Mouse (Mus musculus): ENCODE measurements at regions not wholly inside any gene's neighbourhood (a gene's known extent, or its start where the extent isn't known, plus 50 kb on each side); places are given as distances from the start of the nearest gene placed in this dataset.

- Histone ChIP-seq H3K9ac (replicated peaks; ENCODE audit: low read length, poor library complexity, severe bottlenecking) (no peak overlapping the region), H3K4me2 (ENCODE audit: low read depth, low read length, poor library complexity, severe bottlenecking) (no peak overlapping the region), H3K9me3 (ENCODE audit: low read length) (no peaks in the 10 kb centered on the region), H3K27me3 (ENCODE audit: insufficient read depth, low read length) (no peaks in the 10 kb centered on the region), H3K4me3 (ENCODE audit: low read depth, low read length) (no peak overlapping the region), H3K27ac (ENCODE audit: low read depth, low read length) (no peak overlapping the region), H3K4me1 (ENCODE audit: insufficient read depth, low read length) (no peaks in the 10 kb centered on the region), H3K36me3 (ENCODE audit: insufficient read depth, low read length) (no peaks in the 10 kb centered on the region)
- WGBS, result 35% methylated on average over 4 of the region's 4 CpGs
- no peak for ATAC-seq (ENCODE audit: low FRiP score)
- TF ChIP-seq CTCF (IDR thresholded peaks at IDR 0.05), result peak; percentile 71
- DNase-seq (ENCODE audit: low spot score), result peak; percentile 78
These were observed 656.0 kb downstream of the Rab28 start for GRCm38 (mm10) chr5:41051948-41052347.

DNA sequence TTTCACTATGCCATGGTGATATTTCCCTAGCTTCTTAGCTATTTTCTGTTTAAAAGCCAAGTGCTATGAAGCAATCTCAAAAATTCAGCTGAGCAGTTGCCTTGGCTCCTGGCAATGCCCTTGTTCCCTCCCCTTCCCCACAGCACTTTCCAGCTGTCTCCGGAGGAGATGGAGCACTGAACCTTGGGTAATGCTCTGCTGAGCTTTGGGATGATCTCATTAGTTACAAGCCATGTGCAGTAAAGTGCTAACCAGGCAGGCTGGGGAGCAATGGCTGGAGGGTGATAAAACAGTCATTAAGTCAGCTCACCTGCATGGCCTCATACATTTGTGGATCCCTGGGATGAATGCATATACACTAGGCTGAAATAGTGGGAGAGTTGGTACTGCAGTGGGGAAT lies 659.4 kb downstream of the Rab28 start:
- no peaks in the 10 kb centered on the region for H3K4me1 ChIP-seq (ENCODE audit: insufficient read depth, low read length)
- peak; percentile 66; the same call in 1 of the 2 replicates for ATAC-seq (ENCODE audit: low FRiP score)
- H3K4me2 ChIP-seq (ENCODE audit: low read depth, low read length, poor library complexity, severe bottlenecking), result no peak overlapping the region
- no peak for TF ChIP-seq CTCF (IDR thresholded peaks at IDR 0.05)
- H3K9me3 ChIP-seq (ENCODE audit: low read length), result no peaks in the 10 kb centered on the region
- no peaks in the 10 kb centered on the region for H3K27me3 ChIP-seq (ENCODE audit: insufficient read depth, low read length)
- no peaks in the 10 kb centered on the region for H3K36me3 ChIP-seq (ENCODE audit: insufficient read depth, low read length)
- no peak overlapping the region for H3K27ac ChIP-seq (ENCODE audit: low read depth, low read length)
- no peak overlapping the region for H3K9ac ChIP-seq (replicated peaks; ENCODE audit: low read length, poor library complexity, severe bottlenecking)
- peak; percentile 50 for DNase-seq (ENCODE audit: low spot score)
- no peak overlapping the region for H3K4me3 ChIP-seq (ENCODE audit: low read depth, low read length)
- WGBS, result 10% methylated on average over 1 of the region's 1 CpGs

GRCm38 (mm10) chr5:41045221-41045620 lies 662.7 kb downstream of the Rab28 start:
- ATAC-seq (ENCODE audit: low FRiP score) (no peak), DNase-seq (ENCODE audit: low spot score) (no peak)
- Histone ChIP-seq H3K9me3 (ENCODE audit: low read length) (no peaks in the 10 kb centered on the region), H3K4me3 (ENCODE audit: low read depth, low read length) (no peak overlapping the region), H3K27ac (ENCODE audit: low read depth, low read length) (no peak overlapping the region), H3K4me1 (ENCODE audit: insufficient read depth, low read length) (no peaks in the 10 kb centered on the region), H3K27me3 (ENCODE audit: insufficient read depth, low read length) (no peaks in the 10 kb centered on the region), H3K36me3 (ENCODE audit: insufficient read depth, low read length) (no peaks in the 10 kb centered on the region), H3K9ac (replicated peaks; ENCODE audit: low read length, poor library complexity, severe bottlenecking) (no peak overlapping the region), H3K4me2 (ENCODE audit: low read depth, low read length, poor library complexity, severe bottlenecking) (no peak overlapping the region)
- 63% methylated on average over 1 of the region's 1 CpGs for WGBS
- TF ChIP-seq CTCF (IDR thresholded peaks at IDR 0.05), result no peak

DNA sequence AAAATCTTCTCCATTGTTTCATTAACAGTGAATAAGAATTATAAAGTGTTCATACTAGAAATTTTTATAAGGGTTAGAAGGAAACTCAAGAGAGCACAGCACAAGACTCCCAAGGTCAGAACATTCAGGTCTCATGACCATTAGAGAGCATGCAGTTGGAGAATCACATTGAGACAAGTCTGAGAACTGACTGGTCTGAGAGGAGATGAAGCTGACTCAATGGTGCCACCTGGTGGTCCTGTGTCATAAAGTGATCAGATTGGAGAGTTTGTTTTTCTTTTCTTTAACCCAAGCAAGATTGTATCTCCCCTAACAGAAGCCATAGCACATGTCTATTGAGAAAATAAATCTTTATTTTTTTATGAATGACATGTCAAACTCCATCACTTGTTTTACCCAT lies 663.5 kb downstream of the Rab28 start:
- Histone ChIP-seq H3K4me1 (ENCODE audit: insufficient read depth, low read length) (no peaks in the 10 kb centered on the region), H3K9ac (replicated peaks; ENCODE audit: low read length, poor library complexity, severe bottlenecking) (no peak overlapping the region), H3K4me3 (ENCODE audit: low read depth, low read length) (no peak overlapping the region), H3K36me3 (ENCODE audit: insufficient read depth, low read length) (no peaks in the 10 kb centered on the region), H3K9me3 (ENCODE audit: low read length) (no peaks in the 10 kb centered on the region), H3K27me3 (ENCODE audit: insufficient read depth, low read length) (no peaks in the 10 kb centered on the region), H3K4me2 (ENCODE audit: low read depth, low read length, poor library complexity, severe bottlenecking) (no peak overlapping the region), H3K27ac (ENCODE audit: low read depth, low read length) (no peak overlapping the region)
- peak; percentile 91 for TF ChIP-seq CTCF (IDR thresholded peaks at IDR 0.05)
- ATAC-seq (ENCODE audit: low FRiP score), result peak; percentile 77; the same call in 1 of the 2 replicates
- peak; percentile 84 for DNase-seq (ENCODE audit: low spot score)

- Histone ChIP-seq H3K4me3 (ENCODE audit: low read depth, low read length) (no peak overlapping the region), H3K9me3 (ENCODE audit: low read length) (no peaks in the 10 kb centered on the region), H3K27me3 (ENCODE audit: insufficient read depth, low read length) (no peaks in the 10 kb centered on the region), H3K4me2 (ENCODE audit: low read depth, low read length, poor library complexity, severe bottlenecking) (no peak overlapping the region), H3K36me3 (ENCODE audit: insufficient read depth, low read length) (no peaks in the 10 kb centered on the region), H3K4me1 (ENCODE audit: insufficient read depth, low read length) (no peaks in the 10 kb centered on the region), H3K27ac (ENCODE audit: low read depth, low read length) (no peak overlapping the region), H3K9ac (replicated peaks; ENCODE audit: low read length, poor library complexity, severe bottlenecking) (no peak overlapping the region)
- no peak for TF ChIP-seq CTCF (IDR thresholded peaks at IDR 0.05)
- WGBS, result 91% methylated on average over 4 of the region's 4 CpGs
- ATAC-seq (ENCODE audit: low FRiP score) (no peak), DNase-seq (ENCODE audit: low spot score) (no peak)
These were observed 669.2 kb downstream of the Rab28 start for GRCm38 (mm10) chr5:41038790-41039189.

- Histone ChIP-seq H3K4me3 (ENCODE audit: low read depth, low read length) (no peak overlapping the region), H3K9me3 (ENCODE audit: low read length) (no peaks in the 10 kb centered on the region), H3K27ac (ENCODE audit: low read depth, low read length) (no peak overlapping the region), H3K9ac (replicated peaks; ENCODE audit: low read length, poor library complexity, severe bottlenecking) (no peak overlapping the region), H3K4me2 (ENCODE audit: low read depth, low read length, poor library complexity, severe bottlenecking) (no peak overlapping the region), H3K36me3 (ENCODE audit: insufficient read depth, low read length) (no peaks in the 10 kb centered on the region), H3K4me1 (ENCODE audit: insufficient read depth, low read length) (no peaks in the 10 kb centered on the region), H3K27me3 (ENCODE audit: insufficient read depth, low read length) (no peaks in the 10 kb centered on the region)
- TF ChIP-seq CTCF (IDR thresholded peaks at IDR 0.05), result peak; percentile 70
- ATAC-seq (ENCODE audit: low FRiP score) (no peak), DNase-seq (ENCODE audit: low spot score) (peak; percentile 32)
- 72% methylated on average over 3 of the region's 3 CpGs for WGBS
These were observed 701.3 kb downstream of the Rab28 start for GRCm38 (mm10) chr5:41006692-41007091.
